In genomic region chr19:46637598-46637997, GRCm38 (mm10) we compare ENCODE assay signal across 30 mouse cellular contexts. TPM values are rescaled to one million over a fixed set of nuclear protein-coding genes. Genes with fewer than 3 reads are reported as not detected.
DNase-seq lines count a peak whose midpoint lies in the region; ATAC-seq lines count a peak whose summit lies in the region.
"Had no signal": no experiment of that assay in that cellular context is flagged by ENCODE, and none has a peak within 500 bp of the region (broad histone marks: within the 10 kb centered on the region; RNA-seq: fewer than 3 reads in every experiment).

No protein-coding gene starts in this region.

- peaks cover 19% of the 10 kb centered on the region for H3K36me3 ChIP-seq in kidney, embryonic 15.5 days
- peaks cover 9% of the 10 kb centered on the region for H3K36me3 ChIP-seq in liver, embryonic 11.5 days (ENCODE audit: control insufficient read depth, insufficient read depth, low read length)
- H3K36me3 ChIP-seq in liver, embryonic 16.5 days (ENCODE audit: control insufficient read depth, insufficient read depth): peaks cover 3% of the 10 kb centered on the region
- H3K36me3 ChIP-seq in forebrain, embryonic 12.5 days (replicated peaks): peaks cover 3% of the 10 kb centered on the region; the same call in 1 of the 2 replicates

- no peaks in the 10 kb centered on the region for H3K9me3 ChIP-seq in kidney, embryonic 15.5 days (replicated peaks)
- H3K9me3 ChIP-seq in liver, embryonic 11.5 days (ENCODE audit: control insufficient read depth, low read length): no peaks in the 10 kb centered on the region
- H3K9me3 ChIP-seq in liver, embryonic 16.5 days (replicated peaks; ENCODE audit: control insufficient read depth, low read length): no peaks in the 10 kb centered on the region
- H3K9me3 ChIP-seq in forebrain, embryonic 12.5 days: no peaks in the 10 kb centered on the region
- H3K9me3 ChIP-seq: hindbrain, embryonic 13.5 days; megakaryocyte, embryonic 14.5 days; neural tube, embryonic 12.5 days had no signal

- no peak overlapping the region for H3K9ac ChIP-seq in kidney, embryonic 15.5 days
- H3K9ac ChIP-seq in liver, embryonic 11.5 days (ENCODE audit: low read depth, low read length): no peak overlapping the region
- no peak overlapping the region for H3K9ac ChIP-seq in liver, embryonic 16.5 days (ENCODE audit: low read depth, low read length)
- no peak overlapping the region for H3K9ac ChIP-seq in forebrain, embryonic 12.5 days
- H3K9ac ChIP-seq: hindbrain, embryonic 13.5 days; neural tube, embryonic 12.5 days had no signal

- no peak overlapping the region for H3K4me3 ChIP-seq in kidney, embryonic 15.5 days (replicated peaks)
- no peak overlapping the region for H3K4me3 ChIP-seq in liver, embryonic 11.5 days (ENCODE audit: low read depth, low read length)
- H3K4me3 ChIP-seq in liver, embryonic 16.5 days (ENCODE audit: low read depth, low read length): no peak overlapping the region
- no peak overlapping the region for H3K4me3 ChIP-seq in forebrain, embryonic 12.5 days (replicated peaks)
- H3K4me3 ChIP-seq: hindbrain, embryonic 13.5 days; layer of hippocampus, adult 2 months; megakaryocyte, embryonic 14.5 days; myocyte; neural tube, embryonic 12.5 days had no signal

- DNase-seq in kidney, postnatal 4 days: no peak
- DNase-seq in c-Kit-positive CD71-positive TER-119-positive erythroid progenitor cells, embryonic 14.5 days (ENCODE audit: low spot score): peak; percentile 45
- DNase-seq in liver, embryonic 11.5 days (ENCODE audit: low spot score): no peak
- DNase-seq in frontal cortex, adult 2 months (ENCODE audit: extremely low spot score in 1 of 2, low spot score in 1 of 2): no peak
- DNase-seq: adrenal gland, postnatal 36 days; cerebellum, adult 8-10 months; cerebellum, postnatal 25 days; heart, postnatal 36 days; kidney, adult 11 months; kidney, postnatal 25 days; layer of hippocampus, postnatal 36 days; left cerebral cortex, postnatal 4 days; lung, postnatal 36 days; right cerebral cortex, adult 18-20 months; spleen, adult 18-20 months; thymus, postnatal 14 days had no signal

- H3K4me2 ChIP-seq in kidney, embryonic 15.5 days: no peak overlapping the region
- H3K4me2 ChIP-seq in liver, embryonic 11.5 days: no peak overlapping the region; the same call in 1 of the 2 replicates
- H3K4me2 ChIP-seq in liver, embryonic 16.5 days (ENCODE audit: low read depth, low read length): no peak overlapping the region
- no peak overlapping the region for H3K4me2 ChIP-seq in forebrain, embryonic 12.5 days
- H3K4me2 ChIP-seq: hindbrain, embryonic 13.5 days; neural tube, embryonic 12.5 days had no signal

- no peak for ATAC-seq in kidney, embryonic 15.5 days (replicated peaks; ENCODE audit: low FRiP score)
- peak; percentile 61 for ATAC-seq in liver, embryonic 11.5 days (replicated peaks; ENCODE audit: low FRiP score)
- peak; percentile 43; the same call in 1 of the 2 replicates for ATAC-seq in liver, embryonic 16.5 days (ENCODE audit: low read depth)
- no peak for ATAC-seq in forebrain, embryonic 12.5 days (ENCODE audit: low FRiP score)
- ATAC-seq: CD4-positive, CD25-positive, alpha-beta regulatory T cell, adult 4 months; forebrain, embryonic 14.5 days had no signal

- WGBS in kidney, embryonic 15.5 days: 47% methylated on average over 6 of the region's 6 CpGs
- 60% methylated on average over 6 of the region's 6 CpGs for WGBS in liver, embryonic 11.5 days
- WGBS in liver, embryonic 16.5 days (ENCODE audit: insufficient replicate concordance): 56% methylated on average over 6 of the region's 6 CpGs
- 86% methylated on average over 6 of the region's 6 CpGs for WGBS in forebrain, embryonic 12.5 days

- H3K4me1 ChIP-seq in kidney, embryonic 15.5 days: peaks cover 70% of the 10 kb centered on the region
- peaks cover 69% of the 10 kb centered on the region for H3K4me1 ChIP-seq in liver, embryonic 11.5 days (replicated peaks; ENCODE audit: control insufficient read depth, insufficient read depth, low read length)
- peaks cover 44% of the 10 kb centered on the region for H3K4me1 ChIP-seq in liver, embryonic 16.5 days (ENCODE audit: control insufficient read depth, low read depth, low read length)
- H3K4me1 ChIP-seq in forebrain, embryonic 12.5 days: peaks cover 24% of the 10 kb centered on the region

- 0 out of 2 replicates have a peak overlapping the region, but pooled peaks have one; percentile 22 for H3K27ac ChIP-seq in kidney, embryonic 15.5 days
- no peak overlapping the region for H3K27ac ChIP-seq in liver, embryonic 11.5 days (ENCODE audit: low read depth, low read length)
- no peak overlapping the region for H3K27ac ChIP-seq in liver, embryonic 16.5 days (ENCODE audit: low read length)
- H3K27ac ChIP-seq in forebrain, embryonic 12.5 days: no peak overlapping the region
- H3K27ac ChIP-seq: layer of hippocampus, adult 2 months; neural tube, embryonic 12.5 days had no signal

- no peaks in the 10 kb centered on the region for H3K27me3 ChIP-seq in kidney, embryonic 15.5 days
- H3K27me3 ChIP-seq in liver, embryonic 11.5 days (replicated peaks; ENCODE audit: control insufficient read depth, insufficient read depth, low read length): no peaks in the 10 kb centered on the region
- no peaks in the 10 kb centered on the region for H3K27me3 ChIP-seq in liver, embryonic 16.5 days (ENCODE audit: control insufficient read depth, insufficient read depth, low read depth, low read length)
- H3K27me3 ChIP-seq in forebrain, embryonic 12.5 days: no peaks in the 10 kb centered on the region
- H3K27me3 ChIP-seq: hindbrain, embryonic 13.5 days; megakaryocyte, embryonic 14.5 days; neural tube, embryonic 12.5 days had no signal

RNA-seq across cellular contexts. Expression of gene Cyp17a1, which starts 35.4 kb away (rescaled TPM):
- 0.12 and 0.79 TPM in 2 replicates for polyA plus RNA-seq in kidney, embryonic 15.5 days (2015; fragmentation: Nextera tagmentation; extraction: Ambion mirVana)
- 0.27 and 0.30 TPM in 2 replicates for polyA plus RNA-seq in liver, embryonic 11.5 days (2014; fragmentation: Nextera tagmentation; extraction: Ambion mirVana)
- polyA plus RNA-seq in liver, embryonic 16.5 days (2015; fragmentation: Nextera tagmentation; extraction: Ambion mirVana): 1.9 and 2.4 TPM in 2 replicates
- 0.78 TPM in 1 of 2 replicates, not detected in the other for polyA plus RNA-seq in frontal cortex, adult 2 months (2012; rRNA removed)
- not detected in 2 replicates for polyA plus RNA-seq in forebrain, embryonic 12.5 days (2016; fragmentation: Nextera tagmentation; extraction: Ambion mirVana)
- polyA plus RNA-seq: brain, embryonic 14.5 days; CD4-positive, CD25-positive, alpha-beta regulatory T cell, adult 4 months; embryonic facial prominence, embryonic 11.5 days; forebrain, embryonic 14.5 days; hindbrain, embryonic 13.5 days; kidney, embryonic 14.5 days; midbrain, postnatal 0 days; myocyte; neural tube, embryonic 12.5 days had no signal

RNA-seq across cellular contexts. Expression of gene Wbp1l, which starts 38.7 kb away (rescaled TPM):
- 46.4 and 51.3 TPM in 2 replicates for polyA plus RNA-seq in kidney, embryonic 15.5 days (2015; fragmentation: Nextera tagmentation; extraction: Ambion mirVana)
- 36.6 and 40.7 TPM in 2 replicates for polyA plus RNA-seq in liver, embryonic 11.5 days (2014; fragmentation: Nextera tagmentation; extraction: Ambion mirVana)
- polyA plus RNA-seq in liver, embryonic 16.5 days (2015; fragmentation: Nextera tagmentation; extraction: Ambion mirVana): 24.8 and 31.5 TPM in 2 replicates
- polyA plus RNA-seq in frontal cortex, adult 2 months (2012; rRNA removed): 26.8 and 29.1 TPM in 2 replicates
- 43.2 and 44.5 TPM in 2 replicates for polyA plus RNA-seq in forebrain, embryonic 12.5 days (2016; fragmentation: Nextera tagmentation; extraction: Ambion mirVana)

RNA-seq across cellular contexts. Expression of gene Borcs7, which starts 52.1 kb away (rescaled TPM):
- 17.5 and 17.9 TPM in 2 replicates for polyA plus RNA-seq in kidney, embryonic 15.5 days (2015; fragmentation: Nextera tagmentation; extraction: Ambion mirVana)
- polyA plus RNA-seq in liver, embryonic 11.5 days (2014; fragmentation: Nextera tagmentation; extraction: Ambion mirVana): 9.9 and 13.8 TPM in 2 replicates
- 4.4 and 5.0 TPM in 2 replicates for polyA plus RNA-seq in liver, embryonic 16.5 days (2015; fragmentation: Nextera tagmentation; extraction: Ambion mirVana)
- 20.1 and 21.5 TPM in 2 replicates for polyA plus RNA-seq in frontal cortex, adult 2 months (2012; rRNA removed)
- polyA plus RNA-seq in forebrain, embryonic 12.5 days (2016; fragmentation: Nextera tagmentation; extraction: Ambion mirVana): 14.6 and 14.8 TPM in 2 replicates

Comparison
In these comparisons a context has a peak if more than half of its experiments do, and no peak if none do; other contexts are left out.
1. ATAC-seq: peak in liver, embryonic 11.5 days (single experiment) and liver, embryonic 16.5 days (single experiment); none in kidney, embryonic 15.5 days (single experiment) and forebrain, embryonic 12.5 days (single experiment).